Mouse (Mus musculus) megakaryocyte, embryonic 14.5 days (primary cell): Measurements from ENCODE around the gene Plac1.

Source experiments
- FLI1 ChIP-seq: IDR thresholded peaks from 2 replicates; pipeline ENCODE4 v1.6.1; 2012; ENCODE audit warnings: low read length, inconsistent platforms, mixed read lengths
- GATA1 ChIP-seq: IDR thresholded peaks from 3 replicates; pipeline ENCODE4 v1.6.1; 2012; ENCODE audit warnings: mixed read lengths, low read length, inconsistent platforms, borderline replicate concordance

- TF ChIP-seq GATA1 (no peak), FLI1 (no peak)
Measured at GRCm38 (mm10) chrX:53056627-53057026, 183.3 kb downstream of the Plac1 start.
